Comparison of ENCODE assay signal across 8 mouse cellular contexts in the genomic region with DNA sequence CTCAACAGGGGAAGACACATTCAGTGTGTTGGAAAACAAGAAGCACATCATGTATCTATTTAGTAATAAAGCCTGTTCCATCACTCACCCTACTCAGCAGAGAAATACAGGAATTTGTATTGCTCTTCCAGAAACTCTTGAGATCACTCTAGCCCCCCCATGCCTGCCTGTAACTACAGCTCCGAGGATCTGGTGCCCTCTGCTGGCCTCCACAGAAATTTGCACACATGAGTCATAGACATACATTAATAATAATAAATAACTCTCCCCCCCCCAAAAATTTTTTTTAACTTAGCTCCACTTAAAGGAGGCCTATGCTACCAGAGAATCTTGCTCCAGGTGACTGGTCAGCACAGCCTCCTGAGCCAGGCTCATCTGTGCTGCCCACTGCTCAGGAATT. TPM values are rescaled to one million over a fixed set of nuclear protein-coding genes. Genes with fewer than 3 reads are reported as not detected.
A peak's percentile ranks its signal among the peaks of the same experiment; 100 is the strongest.
DNase-seq lines count a peak whose midpoint lies in the region; ATAC-seq lines count a peak whose summit lies in the region.

No protein-coding gene starts in this region.

- WGBS in kidney, embryonic 15.5 days = 13% methylated on average over 1 of the region's 1 CpGs
- 12% methylated on average over 1 of the region's 1 CpGs for WGBS in lung, embryonic 15.5 days

- no peaks in the 10 kb centered on the region for H3K9me3 ChIP-seq in kidney, embryonic 15.5 days (replicated peaks)
- H3K9me3 ChIP-seq in lung, embryonic 15.5 days = no peaks in the 10 kb centered on the region

- H3K4me2 ChIP-seq in kidney, embryonic 15.5 days = no peak overlapping the region
- H3K4me2 ChIP-seq in lung, embryonic 15.5 days = no peak overlapping the region

- H3K36me3 ChIP-seq in kidney, embryonic 15.5 days = peaks cover 87% of the 10 kb centered on the region
- peaks cover 39% of the 10 kb centered on the region for H3K36me3 ChIP-seq in lung, embryonic 15.5 days

- no peak overlapping the region for H3K4me3 ChIP-seq in kidney, embryonic 15.5 days (replicated peaks)
- H3K4me3 ChIP-seq in lung, embryonic 15.5 days = no peak overlapping the region

- H3K9ac ChIP-seq in kidney, embryonic 15.5 days = no peak overlapping the region
- no peak overlapping the region for H3K9ac ChIP-seq in lung, embryonic 15.5 days

- H3K4me1 ChIP-seq in kidney, embryonic 15.5 days = no peaks in the 10 kb centered on the region
- no peaks in the 10 kb centered on the region for H3K4me1 ChIP-seq in lung, embryonic 15.5 days

- ATAC-seq in kidney, embryonic 15.5 days (replicated peaks; ENCODE audit: low FRiP score) = no peak
- ATAC-seq in lung, embryonic 15.5 days (ENCODE audit: borderline replicate concordance, extremely low read depth, low FRiP score, low TSS enrichment) = peak; percentile 31; the same call in 1 of the 2 replicates

- no peak overlapping the region for H3K27ac ChIP-seq in kidney, embryonic 15.5 days
- no peak overlapping the region for H3K27ac ChIP-seq in lung, embryonic 15.5 days

- peak; percentile 31 to 44 for DNase-seq in adrenal gland, adult 18-20 months (ENCODE audit: low spot score in 2 of 2)
- DNase-seq in adrenal gland, adult 8-10 months = no peak
- DNase-seq in kidney, postnatal 10 days = peak; percentile 68
- DNase-seq in CD4-positive, CD25-positive, alpha-beta regulatory T cell, adult 2 months (ENCODE audit: low read depth, low spot score) = peak; percentile 73
- peak; percentile 30 to 65 for DNase-seq in cerebellum, postnatal 25 days
- peak; percentile 14 to 16 for DNase-seq in thymus, adult 18-20 months

- H3K27me3 ChIP-seq in kidney, embryonic 15.5 days = no peaks in the 10 kb centered on the region
- H3K27me3 ChIP-seq in lung, embryonic 15.5 days = no peaks in the 10 kb centered on the region

RNA-seq across cellular contexts. Expression of gene Ttbk2, which starts 16.2 kb away (rescaled TPM):
- 10 to 100 TPM; 11.1 to 12.3 TPM for total RNA-seq in adrenal gland, adult 18-20 months (2021)
- 10 to 100 TPM; 12.5 to 21.0 (median 16.8) TPM for total RNA-seq in adrenal gland, adult 8-10 months (2022)
- 3.2 and 3.6 TPM in 2 replicates for polyA plus RNA-seq in kidney, embryonic 15.5 days (2015; fragmentation: Nextera tagmentation; extraction: Ambion mirVana)
- polyA plus RNA-seq in lung, embryonic 15.5 days (2015; fragmentation: Nextera tagmentation; extraction: Ambion mirVana) = 2.8 and 3.8 TPM in 2 replicates

RNA-seq across cellular contexts. Expression of gene Cdan1, which starts 16.6 kb away (rescaled TPM):
- 10 to 100 TPM; 12.7 to 13.0 TPM for total RNA-seq in adrenal gland, adult 18-20 months (2021)
- total RNA-seq in adrenal gland, adult 8-10 months (2022) = 10 to 100 TPM; 16.9 to 36.8 (median 26.0) TPM
- 5.1 and 7.4 TPM in 2 replicates for polyA plus RNA-seq in kidney, embryonic 15.5 days (2015; fragmentation: Nextera tagmentation; extraction: Ambion mirVana)
- polyA plus RNA-seq in lung, embryonic 15.5 days (2015; fragmentation: Nextera tagmentation; extraction: Ambion mirVana) = 7.1 and 7.5 TPM in 2 replicates
